Mouse (Mus musculus) lung, embryonic 14.5 days (tissue): ENCODE measurements around the gene Htr3b. TPM values are rescaled to one million over a fixed set of nuclear protein-coding genes. Genes with fewer than 3 reads are reported as not detected.

ENCODE experiments used
- ATAC-seq: fragments of 200-750 bp; cut with Nextera tagmentation; 2 replicates; pipeline ENCODE4 v1.8.0; 2017; ENCODE audit warnings: mild to moderate bottlenecking, moderate TSS enrichment, moderate library complexity; ENCODE audit not compliant: insufficient read depth
- DNase-seq: peaks from one replicate; pipeline ENCODE4 v3.0.0-alpha.2; 2015
- H3K27ac ChIP-seq: fragments of 300-500 bp; sonication (generic); 2 replicates; pipeline ENCODE4 v1.5.1; 2014; ENCODE audit warnings: low read depth, mild to moderate bottlenecking, moderate library complexity
- H3K27me3 ChIP-seq: fragments of 300-500 bp; sonication (generic); 2 replicates; pipeline ENCODE4 v1.6.1; 2014; ENCODE audit warnings: low read length, control low read depth; ENCODE audit not compliant: insufficient read depth
- H3K36me3 ChIP-seq: fragments of 300-500 bp; sonication (generic); 2 replicates; pipeline ENCODE4 v1.6.1; 2014; ENCODE audit warnings: control low read depth; ENCODE audit not compliant: insufficient read depth
- H3K4me1 ChIP-seq: fragments of 300-500 bp; sonication (generic); 2 replicates; pipeline ENCODE4 v1.6.1; 2014; ENCODE audit warnings: antibody characterized with exemption, control low read depth; ENCODE audit not compliant: insufficient read depth
- H3K4me2 ChIP-seq: fragments of 300-500 bp; sonication (generic); 2 replicates; pipeline ENCODE4 v1.6.1; 2014; ENCODE audit warnings: mild to moderate bottlenecking
- H3K4me3 ChIP-seq: fragments of 300-500 bp; sonication (generic); 2 replicates; pipeline ENCODE4 v1.5.1; 2014; ENCODE audit warnings: low read depth, low read length
- H3K9ac ChIP-seq: fragments of 300-500 bp; sonication (generic); 2 replicates; pipeline ENCODE4 v1.6.1; 2014
- H3K9me3 ChIP-seq: fragments of 300-500 bp; sonication (generic); 2 replicates; pipeline ENCODE4 v1.6.1; 2016; ENCODE audit warnings: low read depth, low read length, control low read depth
- CTCF ChIP-seq: IDR thresholded peaks from 2 replicates; pipeline ENCODE4 v1.5.1; 2016; ENCODE audit warnings: antibody characterized with exemption, low read depth
- WGBS: fragments of 180-500 bp; shearing (Covaris S2); extraction: QIAGEN DNeasy Blood & Tissue Kit; methylation state at CpG from one replicate; pipeline ENCODE4 v1.1.7; 2014; 5-methylcytosine and 5-hydroxymethylcytosine counted together
- polyA plus RNA-seq: library from polyadenylated mRNA; unstranded; fragments of >200 nt; fragmentation: Nextera tagmentation; extraction: Ambion mirVana; gene quantifications from 2 replicates; pipeline ENCODE4 v1.2.1, GENCODE M21; 2014

The Htr3b gene
- polyA plus RNA-seq, 1 experiment from 2014 or later: not detected

DNA sequence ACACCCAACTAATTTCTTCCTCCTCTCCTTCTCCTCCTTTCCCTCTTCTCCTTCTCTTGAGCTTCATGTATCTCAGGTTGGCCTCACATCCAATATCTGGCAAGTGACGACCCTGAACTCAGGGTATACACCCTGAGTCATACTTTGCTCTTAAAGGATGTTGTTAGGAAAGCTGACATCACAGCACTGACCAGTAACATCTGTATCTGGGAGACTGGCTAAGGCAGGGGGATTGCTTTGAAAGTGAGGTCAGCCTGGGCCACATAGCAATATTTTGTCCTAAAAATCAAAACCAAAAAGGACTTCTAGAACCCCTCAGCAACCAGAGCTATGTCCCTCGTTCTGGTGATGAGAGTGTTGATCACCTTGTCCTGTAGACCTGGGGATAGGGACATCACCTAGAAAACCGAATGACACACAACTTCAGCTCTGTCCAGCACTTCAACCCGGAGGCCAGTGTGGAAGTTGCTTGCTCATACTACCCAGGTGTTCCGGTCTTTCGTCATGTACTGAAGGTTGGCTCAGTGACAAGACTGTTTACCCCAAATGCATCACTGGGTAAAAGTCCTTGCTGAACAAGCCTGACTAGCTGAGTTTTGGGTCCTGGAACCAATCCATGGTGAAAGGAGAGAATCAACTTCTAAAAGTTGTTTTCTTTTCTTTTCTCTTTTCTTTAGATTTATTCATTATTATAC, 12.0 kb upstream of the Htr3b start:
- DNase-seq: no peak
- no peaks in the 10 kb centered on the region for H3K36me3 ChIP-seq
- no peaks in the 10 kb centered on the region for H3K27me3 ChIP-seq
- H3K4me1 ChIP-seq: no peaks in the 10 kb centered on the region
- H3K27ac ChIP-seq: no peak overlapping the region
- no peaks in the 10 kb centered on the region for H3K9me3 ChIP-seq
- no peak overlapping the region for H3K4me2 ChIP-seq
- TF ChIP-seq CTCF: no peak
- 73% methylated on average over 6 of the region's 6 CpGs for WGBS
- no peak overlapping the region for H3K9ac ChIP-seq
- no peak overlapping the region for H3K4me3 ChIP-seq
- ATAC-seq: no peak

DNA sequence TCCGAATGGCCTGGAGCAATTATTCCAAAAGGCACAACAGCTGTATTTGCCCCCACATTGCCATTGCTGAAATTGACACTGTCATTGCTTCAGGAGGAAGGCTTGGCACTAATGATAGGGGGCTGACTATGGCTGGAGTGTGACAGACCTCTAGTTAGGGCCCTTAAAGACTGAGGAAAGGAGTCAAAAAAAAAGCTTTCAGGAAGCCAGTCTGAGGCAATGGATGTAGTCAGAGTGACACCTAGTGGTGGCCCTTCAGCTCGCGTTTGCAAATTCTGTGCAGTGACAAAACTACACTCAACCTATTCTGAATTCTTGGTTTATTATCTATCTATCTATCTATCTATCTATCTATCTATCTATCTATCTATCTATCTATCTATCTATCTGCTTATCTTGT, 7.7 kb upstream of the Htr3b start:
- no peak for ATAC-seq
- H3K27me3 ChIP-seq: no peaks in the 10 kb centered on the region
- peak; percentile 83 for DNase-seq
- 31% methylated on average over 3 of the region's 3 CpGs for WGBS
- TF ChIP-seq CTCF: peak; percentile 80
- H3K4me2 ChIP-seq: no peak overlapping the region
- H3K27ac ChIP-seq: no peak overlapping the region
- no peak overlapping the region for H3K9ac ChIP-seq
- H3K9me3 ChIP-seq: no peaks in the 10 kb centered on the region
- no peak overlapping the region for H3K4me3 ChIP-seq
- H3K36me3 ChIP-seq: no peaks in the 10 kb centered on the region
- no peaks in the 10 kb centered on the region for H3K4me1 ChIP-seq

DNA sequence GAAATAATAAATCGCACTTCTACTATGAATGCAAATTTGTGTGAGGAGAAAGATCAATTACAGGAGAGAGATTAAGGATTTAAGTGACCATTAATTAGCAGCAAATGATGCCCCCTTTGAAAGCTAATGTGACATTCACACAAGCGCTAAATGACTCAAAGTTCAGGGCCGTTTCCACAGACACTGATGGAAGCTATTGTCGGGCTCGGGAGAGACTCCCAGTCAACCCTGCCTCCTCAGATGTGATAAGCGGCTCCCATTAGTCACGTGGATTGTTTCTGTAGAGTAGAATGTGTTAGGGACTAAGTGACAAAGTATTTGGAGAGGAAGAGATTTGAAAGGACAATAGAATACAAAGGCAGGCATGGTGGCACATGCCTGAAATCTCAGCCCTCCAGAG, 2.7 kb downstream of the Htr3b start:
- H3K4me3 ChIP-seq: no peak overlapping the region
- H3K9me3 ChIP-seq: no peaks in the 10 kb centered on the region
- no peak overlapping the region for H3K27ac ChIP-seq
- H3K9ac ChIP-seq: no peak overlapping the region
- DNase-seq (no peak), ATAC-seq (no peak)
- WGBS: 31% methylated on average over 7 of the region's 7 CpGs
- H3K36me3 ChIP-seq: no peaks in the 10 kb centered on the region
- no peaks in the 10 kb centered on the region for H3K4me1 ChIP-seq
- H3K27me3 ChIP-seq: 0 out of 2 replicates have a peak, but pooled peaks cover 4% of the 10 kb centered on the region
- no peak overlapping the region for H3K4me2 ChIP-seq
- no peak for TF ChIP-seq CTCF

DNA sequence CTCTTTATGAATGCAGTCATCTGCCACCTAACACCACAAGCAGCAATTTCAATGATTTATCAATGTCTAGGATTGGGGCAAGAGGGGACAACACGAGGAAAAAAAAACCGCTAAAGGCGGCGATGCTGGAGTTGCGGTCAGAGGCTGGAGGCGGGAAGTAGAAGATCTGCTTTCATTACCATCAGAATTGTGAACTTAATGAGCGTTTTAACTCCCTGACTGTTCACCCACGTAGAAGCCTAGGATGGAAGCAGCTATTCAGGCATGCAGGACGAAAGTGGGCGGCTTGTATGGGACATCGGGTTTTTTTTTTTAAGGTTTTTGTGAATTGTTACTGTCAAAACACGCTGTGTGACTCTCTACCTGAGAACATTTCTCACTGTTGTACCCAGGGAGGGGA, 3.5 kb downstream of the Htr3b start:
- Histone ChIP-seq H3K9me3 (no peaks in the 10 kb centered on the region), H3K27me3 (0 out of 2 replicates have a peak, but pooled peaks cover 4% of the 10 kb centered on the region), H3K4me1 (no peaks in the 10 kb centered on the region), H3K4me2 (no peak overlapping the region), H3K36me3 (no peaks in the 10 kb centered on the region), H3K9ac (no peak overlapping the region), H3K27ac (no peak overlapping the region), H3K4me3 (no peak overlapping the region)
- TF ChIP-seq CTCF: no peak
- no peak for ATAC-seq
- no peak for DNase-seq
- WGBS: 39% methylated on average over 12 of the region's 12 CpGs

DNA sequence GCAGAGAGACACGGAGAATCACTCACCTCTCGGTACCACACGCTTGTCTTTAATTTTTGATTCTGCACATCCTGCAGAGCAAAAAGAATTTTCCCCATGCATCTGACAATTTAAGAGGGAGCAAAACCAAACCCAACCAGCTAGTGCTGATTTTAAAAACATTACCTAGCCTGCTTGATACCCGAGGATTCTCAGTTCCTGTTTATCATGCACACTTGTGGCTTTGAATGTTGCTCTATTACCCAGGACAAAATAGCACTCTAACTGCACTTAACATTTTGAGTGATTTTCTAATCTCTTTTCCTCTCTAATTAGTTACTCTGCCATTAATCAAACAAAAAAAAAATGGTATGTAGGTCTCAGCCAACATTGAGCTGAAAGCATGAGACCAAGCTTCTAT, 17.2 kb downstream of the Htr3b start:
- Histone ChIP-seq H3K9ac (no peak overlapping the region), H3K4me1 (no peaks in the 10 kb centered on the region), H3K27me3 (no peaks in the 10 kb centered on the region), H3K4me3 (no peak overlapping the region), H3K9me3 (no peaks in the 10 kb centered on the region), H3K27ac (no peak overlapping the region), H3K4me2 (no peak overlapping the region), H3K36me3 (no peaks in the 10 kb centered on the region)
- no peak for TF ChIP-seq CTCF
- WGBS: 80% methylated on average over 4 of the region's 4 CpGs
- ATAC-seq (no peak), DNase-seq (no peak)

DNA sequence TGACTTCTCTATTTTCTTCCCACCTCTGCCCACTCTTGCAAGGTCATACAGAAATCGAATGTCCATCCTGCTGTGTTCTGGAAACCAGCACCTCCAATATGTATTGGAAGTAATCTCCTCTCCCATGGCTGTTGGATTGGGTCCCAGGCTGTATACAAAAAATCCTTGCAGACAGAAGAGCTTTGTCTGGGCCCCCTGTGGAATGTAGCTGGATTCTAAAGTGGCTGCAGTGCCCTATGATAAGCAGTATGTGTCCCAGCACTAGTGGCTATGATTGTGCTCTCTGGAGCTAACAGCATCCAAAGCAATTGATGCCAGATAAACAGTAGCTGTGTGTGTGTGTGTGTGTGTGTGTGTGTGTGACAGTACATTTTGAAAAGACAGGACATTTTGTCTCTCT, 22.4 kb downstream of the Htr3b start:
- peak; percentile 41 for DNase-seq
- Histone ChIP-seq H3K27ac (no peak overlapping the region), H3K4me3 (no peak overlapping the region), H3K9ac (no peak overlapping the region), H3K4me2 (no peak overlapping the region), H3K9me3 (no peaks in the 10 kb centered on the region), H3K4me1 (no peaks in the 10 kb centered on the region), H3K27me3 (no peaks in the 10 kb centered on the region), H3K36me3 (no peaks in the 10 kb centered on the region)
- no peak for TF ChIP-seq CTCF
- no peak for ATAC-seq
- WGBS: 58% methylated on average over 1 of the region's 1 CpGs

DNA sequence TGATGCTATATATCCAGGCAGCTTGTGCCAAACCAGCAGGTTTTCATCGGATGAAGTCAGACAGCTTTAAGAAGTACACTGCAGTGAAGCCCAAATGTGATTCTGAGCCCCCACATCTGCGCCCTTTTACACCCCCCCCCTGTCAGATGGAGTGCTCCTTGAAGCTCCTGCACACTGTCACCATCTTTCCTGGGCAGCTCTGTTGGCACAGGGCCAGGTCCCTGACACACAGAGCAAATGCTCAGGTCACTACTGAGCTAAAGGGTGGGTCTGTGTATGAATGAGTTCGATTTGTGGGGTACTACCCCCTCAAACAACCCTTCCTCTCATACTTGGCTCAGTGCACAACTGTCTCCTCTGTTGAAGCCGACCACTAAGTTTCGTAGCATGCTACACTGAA, 35.4 kb downstream of the Htr3b start:
- Histone ChIP-seq H3K27me3 (no peaks in the 10 kb centered on the region), H3K4me2 (no peak overlapping the region), H3K36me3 (no peaks in the 10 kb centered on the region), H3K27ac (no peak overlapping the region), H3K4me3 (no peak overlapping the region), H3K4me1 (no peaks in the 10 kb centered on the region), H3K9me3 (no peaks in the 10 kb centered on the region), H3K9ac (no peak overlapping the region)
- ATAC-seq (no peak), DNase-seq (no peak)
- TF ChIP-seq CTCF: no peak
- WGBS: 62% methylated on average over 5 of the region's 5 CpGs
